Mouse (Mus musculus): ENCODE results near the gene Oosp3.

Gene Oosp3

DNA sequence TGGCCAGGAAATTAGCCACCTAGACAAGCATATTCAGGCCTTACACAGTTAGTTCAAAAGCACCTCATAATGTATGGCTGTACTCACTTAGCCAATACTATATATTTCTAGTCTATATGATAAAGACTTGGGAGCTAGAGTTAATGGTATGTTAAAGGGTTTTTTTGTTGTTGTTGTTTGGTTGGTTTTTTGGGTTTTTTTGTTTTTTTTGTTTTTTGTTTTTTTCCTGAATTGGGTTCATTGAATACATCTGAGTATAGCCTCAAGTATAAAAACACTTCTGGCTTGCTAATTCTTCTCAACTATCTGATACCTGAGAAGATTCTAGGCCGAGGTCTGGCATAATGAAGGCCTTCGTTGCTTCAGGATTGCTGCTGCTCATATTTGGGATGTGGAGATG is at the start of gene Oosp3:
Gene Oosp3 (plus strand): TSS at position 301 of the 400 bp plus-strand sequence.
- DNase-seq: no peak

GRCm38 (mm10) chr19:11649564-11649963 is 47.3 kb upstream of the Oosp3 start:
- no peak for DNase-seq

DNA sequence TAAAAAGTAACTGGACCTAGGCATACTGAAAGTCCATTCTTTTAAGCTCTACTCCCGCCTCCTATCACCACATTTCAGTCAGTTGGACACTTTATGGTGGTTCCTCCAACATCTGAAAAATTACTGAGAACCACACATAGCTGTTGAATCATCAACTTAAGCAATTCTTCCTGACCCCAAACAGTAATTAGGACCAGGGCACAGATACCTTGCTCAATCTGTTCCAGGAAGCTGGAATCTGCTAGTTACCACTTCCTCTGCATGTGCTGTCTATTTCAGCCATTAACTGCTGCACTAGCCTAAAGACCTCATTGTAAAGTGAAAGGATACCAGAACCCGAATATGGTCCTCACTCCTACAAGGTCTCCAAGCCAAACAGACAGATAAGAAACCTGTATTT is 37.7 kb upstream of the Oosp3 start:
- DNase-seq: no peak

- no peak for DNase-seq
Observed at GRCm38 (mm10) chr19:11660459-11660858, 36.4 kb upstream of the Oosp3 start, which contains the start of gene Oosp2. Gene Oosp2 (minus strand): TSS chr19:11660559.

DNA sequence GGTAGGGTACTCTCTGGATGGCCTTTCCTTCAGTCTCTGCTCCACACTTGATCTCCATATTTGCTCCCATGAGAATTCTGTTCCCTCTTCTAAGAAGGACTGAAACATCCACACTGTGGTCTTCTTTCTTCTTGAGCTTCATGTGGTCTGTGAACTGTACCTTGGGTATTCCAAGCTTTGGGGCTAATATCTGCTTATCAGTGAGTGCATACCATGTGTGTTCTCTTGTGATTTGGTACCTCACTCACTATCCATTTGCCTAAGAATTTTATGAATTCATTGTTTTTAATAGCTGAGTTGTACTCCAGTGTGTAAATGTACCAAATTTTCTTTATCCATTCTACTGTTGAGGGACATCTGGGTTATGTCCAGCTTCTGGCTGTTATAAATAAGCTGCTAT is 35.3 kb upstream of the Oosp3 start:
- no peak for DNase-seq

DNA sequence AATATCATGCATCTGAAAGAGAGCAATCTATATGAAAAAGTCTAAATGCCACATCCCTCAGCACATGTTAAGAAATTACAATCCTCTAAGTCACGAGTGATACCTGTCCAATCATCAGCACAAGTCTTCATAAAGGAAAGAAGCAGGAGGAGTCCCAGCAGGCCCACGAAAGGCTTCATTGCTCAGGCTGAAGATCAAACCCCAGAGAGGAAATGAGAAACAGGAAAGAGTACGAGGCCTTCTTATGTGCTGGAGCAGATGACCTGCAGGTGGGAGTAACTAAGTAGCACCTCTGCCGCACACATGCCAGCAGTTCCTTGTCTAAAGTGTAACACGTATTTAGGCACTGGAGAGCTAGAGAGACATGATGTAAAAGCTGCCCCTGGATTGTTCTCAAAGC is 6.0 kb upstream of the Oosp3 start, which contains the start of gene Oosp1:
Gene Oosp1 (minus strand): TSS at position 312 of the 400 bp plus-strand sequence.
- no peak for DNase-seq

- DNase-seq: no peak
Observed at GRCm38 (mm10) chr19:11691454-11691853, 5.4 kb upstream of the Oosp3 start.

GRCm38 (mm10) chr19:11698342-11698741 is 1.5 kb downstream of the Oosp3 start:
- no peak for DNase-seq

- DNase-seq: no peak
Observed at GRCm38 (mm10) chr19:11712451-11712850, 15.6 kb downstream of the Oosp3 start.

- DNase-seq: no peak
Observed at GRCm38 (mm10) chr19:11720071-11720470, 23.2 kb downstream of the Oosp3 start.

DNA sequence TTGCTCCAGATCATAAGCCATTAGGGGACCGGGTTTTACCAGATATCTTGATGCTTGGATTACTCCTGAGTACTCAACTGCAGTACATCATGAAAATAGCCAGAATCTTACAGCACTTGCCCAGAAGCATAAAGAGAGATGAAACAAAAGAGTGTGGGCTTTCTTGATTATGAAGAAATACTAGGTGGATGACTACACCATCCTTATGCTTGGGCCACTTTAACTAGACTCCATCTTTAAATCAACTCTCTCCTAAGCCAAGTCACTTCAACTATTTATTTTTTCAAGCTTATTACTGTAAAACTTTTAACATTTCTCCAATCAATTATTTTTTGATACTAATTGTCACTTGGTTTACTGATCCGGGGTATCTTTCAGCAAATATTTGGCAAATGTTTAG is 27.0 kb downstream of the Oosp3 start:
- no peak for DNase-seq

- no peak for DNase-seq
Observed at GRCm38 (mm10) chr19:11724275-11724674, 27.4 kb downstream of the Oosp3 start.

GRCm38 (mm10) chr19:11725915-11726314 is 29.1 kb downstream of the Oosp3 start:
- DNase-seq: no peak

DNA sequence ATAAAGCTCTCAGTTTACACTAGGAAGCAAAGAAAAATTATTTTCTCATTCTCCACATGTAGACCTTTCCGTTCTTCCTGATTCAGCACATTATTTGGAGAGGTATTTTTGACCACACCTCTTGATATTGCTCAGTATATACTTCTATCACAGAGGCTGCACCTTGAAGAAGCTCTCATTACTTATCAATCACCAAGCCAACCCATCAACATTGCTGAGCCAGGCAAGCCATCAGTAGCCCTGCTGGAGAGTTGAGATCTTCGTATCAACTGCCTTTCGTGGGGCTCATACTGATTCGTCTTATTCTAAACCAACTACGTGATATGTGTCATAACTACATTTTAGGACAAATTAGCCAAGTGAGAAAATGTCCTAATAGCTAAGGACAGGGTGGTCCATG is 30.4 kb downstream of the Oosp3 start:
- DNase-seq: no peak

GRCm38 (mm10) chr19:11730278-11730677 is 33.4 kb downstream of the Oosp3 start:
- DNase-seq: no peak

DNA sequence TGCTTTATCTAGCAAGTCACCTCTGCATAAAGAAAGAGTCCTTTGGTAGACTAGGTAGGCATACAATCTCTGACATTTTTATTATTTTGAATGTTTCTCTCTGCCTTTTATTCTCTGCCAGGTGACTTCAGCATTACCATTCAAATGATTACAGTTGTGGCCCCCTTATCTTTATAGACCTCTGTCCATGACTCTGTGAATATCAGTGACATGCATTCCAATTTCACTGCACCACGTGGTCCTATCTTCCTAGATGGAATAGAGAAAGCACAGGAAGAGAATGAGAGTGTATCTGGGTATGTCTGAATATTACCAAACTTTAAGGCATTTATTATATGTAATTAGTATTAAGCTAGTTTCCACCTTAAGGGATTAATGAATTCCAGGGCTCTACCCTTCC is 39.6 kb downstream of the Oosp3 start:
- no peak for DNase-seq

GRCm38 (mm10) chr19:11745680-11746079 is 48.8 kb downstream of the Oosp3 start:
- DNase-seq: no peak

DNA sequence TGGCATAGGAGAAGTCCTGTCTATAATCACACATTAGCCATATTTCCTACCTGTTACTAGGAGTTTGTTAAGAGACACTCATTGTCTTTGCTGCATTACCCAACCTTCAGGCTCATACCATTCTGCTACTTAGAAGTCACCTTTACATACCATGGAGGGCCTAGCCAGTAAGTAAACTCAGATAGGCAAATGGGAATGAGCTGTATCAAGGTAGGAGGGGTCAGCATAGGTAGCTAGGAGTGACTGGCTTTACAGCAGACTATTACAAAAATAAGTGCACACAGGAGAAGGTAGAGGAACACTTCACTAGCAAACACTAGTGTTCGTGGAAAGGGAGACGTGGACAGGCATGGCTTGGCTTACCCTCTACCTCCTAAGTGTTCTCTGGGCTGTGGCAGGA is 50.4 kb downstream of the Oosp3 start, which contains the start of gene Gif:
Gene Gif (plus strand): TSS at position 257 of the 400 bp plus-strand sequence.
- no peak for DNase-seq

All from cerebellum, postnatal 25 days (tissue).